Mouse (Mus musculus) hindbrain, embryonic 15.5 days (tissue): ENCODE results near the gene Serpinc1. TPM values are rescaled to one million over a fixed set of nuclear protein-coding genes. Genes with fewer than 3 reads are reported as not detected.

ENCODE experiments used
- ATAC-seq: fragments of 200-750 bp; cut with Nextera tagmentation; 2 replicates; pipeline ENCODE4 v1.8.0; 2017; ENCODE audit warnings: low read depth, moderate number of reproducible peaks, moderate TSS enrichment; ENCODE audit not compliant: low FRiP score
- H3K27ac ChIP-seq: fragments of 300-500 bp; sonication (generic); replicated peaks from 2 replicates; pipeline ENCODE4 v1.5.1; 2015; ENCODE audit warnings: mild to moderate bottlenecking, inconsistent platforms
- H3K27me3 ChIP-seq: fragments of 300-500 bp; sonication (generic); 2 replicates; pipeline ENCODE4 v1.6.1; 2015; ENCODE audit warnings: control low read depth, inconsistent platforms
- H3K36me3 ChIP-seq: fragments of 300-500 bp; sonication (generic); 2 replicates; pipeline ENCODE4 v1.6.1; 2015; ENCODE audit warnings: control low read depth, inconsistent platforms
- H3K4me1 ChIP-seq: fragments of 300-500 bp; sonication (generic); replicated peaks from 2 replicates; pipeline ENCODE4 v1.6.1; 2015; ENCODE audit warnings: control low read depth, inconsistent platforms
- H3K4me2 ChIP-seq: fragments of 300-500 bp; sonication (generic); 2 replicates; pipeline ENCODE4 v1.6.1; 2015; ENCODE audit warnings: moderate library complexity, mild to moderate bottlenecking, inconsistent platforms
- H3K4me3 ChIP-seq: fragments of 300-500 bp; sonication (generic); 2 replicates; pipeline ENCODE4 v1.5.1; 2015; ENCODE audit warnings: mild to moderate bottlenecking, inconsistent platforms
- H3K9ac ChIP-seq: fragments of 300-500 bp; sonication (generic); 2 replicates; pipeline ENCODE4 v1.6.1; 2015; ENCODE audit warnings: inconsistent platforms
- H3K9me3 ChIP-seq: fragments of 300-500 bp; sonication (generic); 2 replicates; pipeline ENCODE4 v1.6.1; 2016; ENCODE audit warnings: control low read depth, inconsistent platforms
- WGBS: fragments of 180-500 bp; shearing (Covaris S2); methylation state at CpG from one replicate; pipeline ENCODE4 v1.1.7; 2015; 5-methylcytosine and 5-hydroxymethylcytosine counted together
- polyA plus RNA-seq: library from polyadenylated mRNA; unstranded; fragments of >200 nt; fragmentation: Nextera tagmentation; extraction: Ambion mirVana; gene quantifications from 2 replicates; pipeline ENCODE4 v1.2.1, GENCODE M21; 2015

The Serpinc1 gene
- polyA plus RNA-seq, 1 experiment from 2014 or later, result 2.8 TPM

DNA sequence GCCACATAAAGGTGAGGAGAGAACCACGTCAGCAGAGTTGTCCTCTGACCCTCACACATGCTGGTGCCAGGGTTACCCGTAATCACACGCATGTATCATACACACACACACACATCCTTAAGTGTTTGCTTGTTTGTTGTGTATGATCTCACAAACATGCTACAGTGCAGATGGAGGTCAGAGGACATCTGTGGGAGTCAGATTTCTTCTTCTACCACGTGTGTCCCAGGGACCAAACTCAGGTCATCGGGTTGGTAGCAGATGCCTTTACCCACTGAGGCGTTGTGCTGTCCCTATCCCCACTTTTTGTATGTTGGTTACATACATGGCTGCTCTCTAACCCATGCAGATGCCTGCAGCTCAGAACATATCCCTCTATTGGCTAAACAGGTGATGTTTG, 7.1 kb downstream of the Serpinc1 start:
- no peak for ATAC-seq
- 85% methylated on average over 6 of the region's 6 CpGs for WGBS
- Histone ChIP-seq H3K36me3 (no peaks in the 10 kb centered on the region), H3K27ac (no peak overlapping the region), H3K9ac (no peak overlapping the region), H3K4me1 (no peaks in the 10 kb centered on the region), H3K27me3 (no peaks in the 10 kb centered on the region), H3K4me3 (no peak overlapping the region), H3K9me3 (no peaks in the 10 kb centered on the region), H3K4me2 (no peak overlapping the region)

DNA sequence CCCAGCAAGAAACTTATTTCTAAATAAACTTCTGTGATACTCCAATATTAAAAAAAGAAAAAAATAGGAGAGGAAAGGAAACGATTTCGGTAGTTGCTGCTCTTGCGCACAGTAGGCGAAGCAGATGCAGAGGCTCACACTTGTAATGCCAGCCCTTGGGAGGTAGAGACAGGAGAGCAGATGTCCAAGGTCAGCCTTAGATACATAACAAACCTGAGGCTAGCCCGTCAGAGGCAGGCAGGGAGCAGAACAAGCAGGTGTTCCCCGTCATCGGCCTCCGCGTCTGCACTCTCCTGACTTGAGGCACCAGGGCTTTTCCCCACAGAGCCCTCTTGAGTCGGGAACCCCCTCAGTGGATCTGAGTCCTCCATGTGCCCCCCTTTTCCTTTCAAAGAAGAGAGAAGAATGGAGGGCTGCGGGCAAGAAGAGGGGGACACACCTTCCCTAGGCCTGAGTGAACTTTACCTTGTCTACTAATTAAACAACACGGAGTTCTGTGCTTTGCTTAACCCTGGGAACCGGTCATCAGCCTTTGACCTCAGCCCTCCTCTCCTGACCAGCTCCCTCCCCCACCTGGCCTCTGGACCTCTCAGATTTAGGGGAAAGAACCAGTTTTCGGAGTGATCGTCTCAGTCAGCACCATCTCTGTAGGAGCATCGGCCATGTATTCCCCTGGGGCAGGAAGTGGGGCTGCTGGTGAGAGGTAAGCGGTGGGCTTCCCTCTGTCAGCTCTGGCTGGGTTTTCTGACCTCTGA, 8.7 kb downstream of the Serpinc1 start:
- Histone ChIP-seq H3K4me3 (no peak overlapping the region), H3K36me3 (no peaks in the 10 kb centered on the region), H3K9me3 (no peaks in the 10 kb centered on the region), H3K27me3 (no peaks in the 10 kb centered on the region), H3K4me2 (no peak overlapping the region), H3K9ac (no peak overlapping the region), H3K27ac (no peak overlapping the region), H3K4me1 (no peaks in the 10 kb centered on the region)
- ATAC-seq, result no peak
- 87% methylated on average over 17 of the region's 17 CpGs for WGBS

DNA sequence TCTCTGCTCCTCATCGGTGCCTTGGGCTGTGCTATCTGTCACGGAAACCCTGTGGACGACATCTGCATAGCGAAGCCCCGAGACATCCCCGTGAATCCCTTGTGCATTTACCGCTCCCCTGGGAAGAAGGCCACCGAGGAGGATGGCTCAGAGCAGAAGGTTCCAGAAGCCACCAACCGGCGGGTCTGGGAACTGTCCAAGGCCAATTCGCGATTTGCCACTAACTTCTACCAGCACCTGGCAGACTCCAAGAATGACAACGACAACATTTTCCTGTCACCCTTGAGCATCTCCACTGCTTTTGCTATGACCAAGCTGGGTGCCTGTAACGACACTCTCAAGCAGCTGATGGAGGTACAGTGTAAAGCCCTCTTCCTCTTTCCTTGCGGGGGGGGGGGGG, 11.0 kb downstream of the Serpinc1 start:
- Histone ChIP-seq H3K27me3 (no peaks in the 10 kb centered on the region), H3K27ac (no peak overlapping the region), H3K4me3 (no peak overlapping the region), H3K9ac (no peak overlapping the region), H3K4me1 (no peaks in the 10 kb centered on the region), H3K9me3 (no peaks in the 10 kb centered on the region), H3K36me3 (no peaks in the 10 kb centered on the region), H3K4me2 (no peak overlapping the region)
- no peak for ATAC-seq
- 84% methylated on average over 15 of the region's 15 CpGs for WGBS

DNA sequence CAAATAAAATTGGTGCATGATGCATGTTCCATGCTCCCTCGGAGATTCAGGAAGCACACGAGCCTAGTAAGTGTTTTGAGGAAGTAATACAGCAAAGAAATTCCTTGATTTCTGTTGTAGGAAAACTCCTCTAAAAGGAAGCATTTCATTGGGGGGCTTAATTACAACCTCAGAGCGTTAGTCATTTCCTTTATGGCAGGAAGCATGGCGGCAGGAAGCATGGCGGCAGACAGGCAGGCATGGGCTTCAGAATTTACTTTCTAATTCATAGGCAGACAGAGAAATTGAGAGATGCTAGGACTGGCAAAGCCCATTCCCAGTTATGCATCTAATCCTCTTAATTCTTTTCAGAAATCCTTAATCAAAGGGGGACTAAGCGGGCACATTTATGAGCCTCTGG, 15.5 kb downstream of the Serpinc1 start:
- no peak overlapping the region for H3K4me2 ChIP-seq
- H3K4me1 ChIP-seq, result no peaks in the 10 kb centered on the region
- H3K4me3 ChIP-seq, result no peak overlapping the region
- H3K27me3 ChIP-seq, result no peaks in the 10 kb centered on the region
- H3K9ac ChIP-seq, result no peak overlapping the region
- H3K9me3 ChIP-seq, result no peaks in the 10 kb centered on the region
- ATAC-seq, result no peak
- H3K36me3 ChIP-seq, result no peaks in the 10 kb centered on the region
- 88% methylated on average over 6 of the region's 6 CpGs for WGBS
- no peak overlapping the region for H3K27ac ChIP-seq

DNA sequence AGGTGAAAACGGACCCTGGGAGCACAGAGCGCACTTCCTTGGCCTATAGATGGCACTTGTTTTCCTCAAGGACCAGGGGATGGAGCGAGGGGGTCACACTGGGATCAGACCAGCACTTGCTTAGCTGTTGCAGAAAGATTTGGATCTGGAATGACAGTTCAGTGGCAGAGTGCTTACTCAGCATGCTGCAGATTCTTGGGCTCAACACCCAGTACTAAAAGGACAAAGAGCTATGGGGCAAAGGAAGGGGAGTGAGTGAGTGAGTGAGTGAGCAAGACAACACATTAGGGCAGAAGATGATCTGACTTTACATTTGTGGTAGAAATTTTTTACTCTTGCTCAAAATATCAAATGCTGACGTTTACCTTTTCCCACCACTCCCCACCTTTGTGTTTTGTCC, 26.6 kb downstream of the Serpinc1 start:
- Histone ChIP-seq H3K4me2 (no peak overlapping the region), H3K36me3 (0 out of 2 replicates have a peak, but pooled peaks cover 4% of the 10 kb centered on the region), H3K9ac (no peak overlapping the region), H3K4me3 (no peak overlapping the region), H3K27me3 (no peaks in the 10 kb centered on the region), H3K27ac (no peak overlapping the region), H3K4me1 (no peaks in the 10 kb centered on the region), H3K9me3 (no peaks in the 10 kb centered on the region)
- WGBS, result 72% methylated on average over 4 of the region's 4 CpGs
- ATAC-seq, result no peak

DNA sequence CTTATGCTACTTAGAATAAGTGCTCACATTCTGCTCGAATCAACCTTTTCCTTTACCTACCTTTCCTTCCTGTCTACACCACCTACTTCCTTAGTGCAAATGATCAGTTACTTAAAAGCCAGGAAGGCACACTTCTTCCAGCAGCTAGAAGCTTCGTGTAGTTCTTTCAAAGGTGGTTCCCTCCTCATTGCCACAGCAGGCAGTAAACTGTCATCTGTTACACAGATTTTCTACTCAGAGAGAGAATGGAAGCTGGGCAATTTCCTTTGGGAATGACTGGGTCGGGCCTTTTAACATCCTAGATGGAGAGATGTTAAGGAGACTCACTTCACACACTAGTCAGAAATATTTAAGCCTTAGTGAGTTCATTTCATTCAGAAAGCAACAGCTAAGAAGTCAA, 27.1 kb downstream of the Serpinc1 start:
- H3K27ac ChIP-seq, result no peak overlapping the region
- no peak overlapping the region for H3K9ac ChIP-seq
- H3K4me2 ChIP-seq, result no peak overlapping the region
- no peaks in the 10 kb centered on the region for H3K9me3 ChIP-seq
- H3K4me3 ChIP-seq, result no peak overlapping the region
- no peaks in the 10 kb centered on the region for H3K4me1 ChIP-seq
- no peak for ATAC-seq
- 75% methylated on average over 3 of the region's 3 CpGs for whole genome bisulfite sequencing
- 0 out of 2 replicates have a peak, but pooled peaks cover 4% of the 10 kb centered on the region for H3K36me3 ChIP-seq
- no peaks in the 10 kb centered on the region for H3K27me3 ChIP-seq

DNA sequence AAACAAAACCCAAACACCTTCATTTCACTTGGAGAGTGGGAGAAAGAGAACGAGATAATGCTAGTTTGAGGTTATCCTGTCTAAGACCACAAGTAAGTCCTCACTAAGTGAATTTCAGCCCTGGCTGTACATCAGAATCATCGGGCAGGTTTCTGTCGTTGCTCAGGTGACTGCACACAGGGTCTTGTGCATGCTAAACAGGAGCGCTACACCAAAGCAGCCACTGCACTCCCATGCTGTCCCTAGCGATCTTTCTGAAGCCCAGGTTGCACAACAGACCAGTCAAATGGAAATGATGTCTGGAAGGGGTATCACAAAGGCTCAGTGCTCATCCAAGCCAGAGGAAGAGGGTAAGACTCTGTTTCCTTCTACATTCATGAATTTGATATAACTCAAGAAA, 28.1 kb downstream of the Serpinc1 start:
- Histone ChIP-seq H3K9ac (no peak overlapping the region), H3K36me3 (0 out of 2 replicates have a peak, but pooled peaks cover 4% of the 10 kb centered on the region), H3K4me1 (no peaks in the 10 kb centered on the region), H3K4me2 (no peak overlapping the region), H3K27me3 (no peaks in the 10 kb centered on the region), H3K9me3 (no peaks in the 10 kb centered on the region), H3K4me3 (no peak overlapping the region), H3K27ac (no peak overlapping the region)
- no peak for ATAC-seq
- WGBS, result 84% methylated on average over 5 of the region's 5 CpGs

DNA sequence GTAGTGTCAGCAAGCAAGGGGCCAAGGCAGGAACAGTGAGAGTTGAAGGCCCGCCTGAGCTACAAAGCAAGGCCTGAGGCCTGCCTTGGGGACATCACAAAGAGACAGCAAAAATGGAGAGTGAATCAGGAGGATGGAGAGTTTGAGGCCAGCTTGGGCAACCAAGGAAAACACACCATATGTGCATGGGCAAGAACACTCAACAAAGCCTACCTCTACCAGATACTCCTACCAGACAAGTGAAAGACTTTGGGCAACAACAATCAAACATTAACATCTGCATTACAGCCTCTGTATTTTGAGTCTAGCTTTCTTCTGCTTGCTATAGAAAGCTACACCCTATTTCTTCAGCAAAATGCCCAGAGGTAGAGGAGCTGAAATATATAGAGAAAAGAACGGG, 29.7 kb downstream of the Serpinc1 start:
- Histone ChIP-seq H3K36me3 (peaks cover 13% of the 10 kb centered on the region), H3K9me3 (no peaks in the 10 kb centered on the region), H3K27me3 (no peaks in the 10 kb centered on the region), H3K4me3 (no peak overlapping the region), H3K9ac (no peak overlapping the region), H3K4me1 (no peaks in the 10 kb centered on the region), H3K4me2 (no peak overlapping the region), H3K27ac (no peak overlapping the region)
- 95% methylated on average over 2 of the region's 2 CpGs for WGBS
- ATAC-seq, result no peak

DNA sequence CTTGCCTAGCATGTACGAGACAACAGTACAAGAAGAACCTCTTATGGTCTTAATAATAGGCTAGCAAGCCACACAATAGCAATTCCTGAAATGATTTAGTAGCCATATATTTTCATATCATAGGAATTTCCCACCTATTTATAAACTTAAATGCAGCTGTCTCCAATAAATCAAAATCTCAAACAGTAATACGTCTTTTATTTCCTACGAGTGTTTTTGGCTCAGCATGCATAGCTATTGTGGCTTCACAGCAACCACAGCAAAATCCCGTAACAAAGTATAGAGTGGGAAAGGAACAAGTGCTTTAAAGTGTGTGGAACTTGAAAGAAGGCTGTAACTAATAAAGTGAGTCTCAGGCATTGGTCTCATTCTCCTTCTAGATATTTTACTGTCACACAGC, 32.1 kb downstream of the Serpinc1 start:
- WGBS, result 93% methylated on average over 4 of the region's 4 CpGs
- Histone ChIP-seq H3K36me3 (peaks cover 15% of the 10 kb centered on the region), H3K9ac (no peak overlapping the region), H3K4me3 (no peak overlapping the region), H3K27me3 (no peaks in the 10 kb centered on the region), H3K9me3 (no peaks in the 10 kb centered on the region), H3K4me2 (no peak overlapping the region), H3K27ac (no peak overlapping the region), H3K4me1 (no peaks in the 10 kb centered on the region)
- ATAC-seq, result no peak

DNA sequence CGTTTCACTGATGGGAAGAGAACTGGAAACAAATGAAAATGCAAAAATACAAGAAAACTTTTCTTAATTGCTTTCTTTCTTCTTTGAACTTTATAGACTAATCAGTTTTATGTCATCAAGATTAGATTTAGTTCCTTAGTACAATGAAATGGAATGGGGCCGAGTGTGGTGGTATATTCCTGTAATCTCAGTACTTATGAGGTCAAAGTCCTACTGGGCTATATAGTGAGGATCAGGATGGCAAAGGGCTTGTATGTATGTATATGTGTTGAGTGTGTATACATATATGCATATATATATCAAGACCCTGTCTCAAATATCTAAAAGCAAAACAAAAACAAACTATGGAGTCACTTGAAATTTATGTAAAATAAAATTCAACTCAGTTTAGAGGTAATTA, 38.0 kb downstream of the Serpinc1 start:
- H3K36me3 ChIP-seq, result peaks cover 44% of the 10 kb centered on the region
- ATAC-seq, result no peak
- no peak overlapping the region for H3K4me2 ChIP-seq

DNA sequence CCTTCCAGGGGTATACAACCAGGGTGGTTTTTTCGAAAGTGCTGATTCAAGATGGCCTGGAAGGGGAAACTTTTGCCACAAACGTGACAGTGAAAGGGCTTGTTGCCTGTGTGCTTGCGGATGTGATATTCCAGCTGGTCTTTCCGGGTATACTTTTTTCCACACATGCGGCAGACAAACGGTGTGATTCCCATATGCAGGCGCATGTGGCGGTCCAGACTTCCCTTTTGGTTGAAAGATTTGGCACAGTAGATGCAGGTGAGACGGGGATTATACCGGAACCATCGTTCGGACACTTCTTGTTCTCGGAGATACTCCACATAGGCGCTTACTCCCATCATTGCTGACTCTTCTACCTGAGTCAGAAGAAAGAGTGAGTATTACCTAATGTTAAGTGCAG, 41.7 kb downstream of the Serpinc1 start:
- H3K4me2 ChIP-seq, result no peak overlapping the region
- H3K27ac ChIP-seq, result no peak overlapping the region
- no peaks in the 10 kb centered on the region for H3K27me3 ChIP-seq
- 96% methylated on average over 14 of the region's 14 CpGs for WGBS
- H3K9me3 ChIP-seq, result no peaks in the 10 kb centered on the region
- no peaks in the 10 kb centered on the region for H3K4me1 ChIP-seq
- ATAC-seq, result no peak
- no peak overlapping the region for H3K4me3 ChIP-seq
- peaks cover 40% of the 10 kb centered on the region for H3K36me3 ChIP-seq
- no peak overlapping the region for H3K9ac ChIP-seq

More for the DNA sequence above, 38.0 kb downstream of the Serpinc1 start:
- Histone ChIP-seq H3K27me3 (no peaks in the 10 kb centered on the region), H3K27ac (no peak overlapping the region), H3K4me1 (no peaks in the 10 kb centered on the region), H3K9ac (no peak overlapping the region), H3K4me3 (no peak overlapping the region), H3K9me3 (no peaks in the 10 kb centered on the region)
- 87% methylated on average over 2 of the region's 2 CpGs for WGBS

DNA sequence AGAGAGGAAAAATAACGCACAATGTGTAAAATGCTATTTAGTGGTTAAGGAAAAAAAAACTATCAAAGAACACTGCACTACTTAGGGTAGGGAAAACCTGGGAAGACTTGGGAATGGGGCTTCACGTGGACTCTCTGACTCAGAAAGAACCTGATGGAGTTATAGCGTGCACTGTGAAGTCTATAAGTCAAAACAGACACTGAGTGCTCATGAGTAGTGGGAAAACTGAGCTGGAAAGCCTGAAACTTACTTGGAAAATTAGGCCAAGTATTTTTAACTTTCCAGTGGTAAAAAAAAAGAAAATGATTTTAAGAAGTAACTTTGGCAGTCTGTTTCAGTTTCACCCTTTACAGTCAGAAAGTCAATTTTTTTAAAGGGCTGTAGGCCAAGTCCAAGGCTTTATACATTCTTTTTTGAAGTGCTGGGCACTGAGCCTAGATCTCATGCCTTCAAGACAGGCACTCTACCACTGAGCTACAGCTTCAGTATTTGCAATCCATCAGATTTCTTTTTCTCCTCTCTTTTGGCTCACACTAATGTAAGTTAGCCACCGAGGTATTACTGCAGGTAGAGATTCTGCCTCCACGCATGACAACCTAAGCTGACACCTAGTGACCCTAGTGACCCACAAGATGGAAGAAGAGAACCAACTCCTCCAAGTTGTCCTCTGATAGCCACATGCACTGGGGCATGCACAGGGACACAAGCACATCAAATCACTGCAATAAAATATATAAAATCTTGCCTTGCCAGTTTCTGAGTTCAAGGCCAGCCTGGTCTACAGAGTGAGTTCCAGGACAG, 47.2 kb downstream of the Serpinc1 start:
- peaks cover 28% of the 10 kb centered on the region for H3K36me3 ChIP-seq
- 90% methylated on average over 5 of the region's 5 CpGs for WGBS
- no peak overlapping the region for H3K9ac ChIP-seq
- ATAC-seq, result no peak
- no peak overlapping the region for H3K4me2 ChIP-seq
- 0 out of 2 replicates have a peak, but pooled peaks cover 3% of the 10 kb centered on the region for H3K4me1 ChIP-seq
- H3K27me3 ChIP-seq, result no peaks in the 10 kb centered on the region
- H3K27ac ChIP-seq, result no peak overlapping the region
- no peak overlapping the region for H3K4me3 ChIP-seq
- no peaks in the 10 kb centered on the region for H3K9me3 ChIP-seq
